Mouse (Mus musculus): Measurements from ENCODE around the gene Nipa1.
"Not testable (repeated sequence)": the region's sequence is repeated elsewhere in the genome, so short reads cannot be mapped to it uniquely, and the experiment has no call there.

Nipa1 gene

GRCm38 (mm10) chr7:56019930-56020253, at the start of gene Nipa1:
Gene Nipa1, minus strand, starts transcription at chr7:56019954.
- in situ Hi-C loops (cut with MboI, MseI): no loop called here

GRCm38 (mm10) chr7:56066634-56067033, 46.9 kb upstream of the Nipa1 start:
- in situ Hi-C loops (cut with MboI, MseI): loop anchor here (10.0 kb wide), 1 partner anchor 232 kb away; no protein-coding TSS in a partner anchor

GRCm38 (mm10) chr7:56066136-56066535, 46.4 kb upstream of the Nipa1 start:
- in situ Hi-C loops (cut with MboI, MseI): loop anchor here (10.0 kb wide), 1 partner anchor 231 kb away; no protein-coding TSS in a partner anchor

GRCm38 (mm10) chr7:56064876-56065275, 45.1 kb upstream of the Nipa1 start:
- in situ Hi-C loops (cut with MboI, MseI): loop anchor here (10.0 kb wide), 1 partner anchor 230 kb away; no protein-coding TSS in a partner anchor

- in situ Hi-C loops (cut with MboI, MseI): no loop called here
These were observed 35.6 kb upstream of the Nipa1 start for GRCm38 (mm10) chr7:56055338-56055737.

- in situ Hi-C loops (cut with MboI, MseI): no loop called here
These were observed 33.2 kb upstream of the Nipa1 start for GRCm38 (mm10) chr7:56052996-56053395.

- in situ Hi-C loops (cut with MboI, MseI): no loop called here
These were observed 30.7 kb upstream of the Nipa1 start for GRCm38 (mm10) chr7:56050487-56050911.

- in situ Hi-C loops (cut with MboI, MseI): loop anchor here (5.0 kb wide), 1 partner anchor 92 kb away; no protein-coding TSS in a partner anchor
These were observed 30.1 kb upstream of the Nipa1 start, which contains the start of gene Herc2 for GRCm38 (mm10) chr7:56049831-56050321. Gene Herc2, plus strand, starts transcription at chr7:56050196.

GRCm38 (mm10) chr7:56047178-56047577, 27.4 kb upstream of the Nipa1 start:
- in situ Hi-C loops (cut with MboI, MseI): loop anchor here (5.0 kb wide), 1 partner anchor 95 kb away; no protein-coding TSS in a partner anchor

- in situ Hi-C loops (cut with MboI, MseI): no loop called here
These were observed 24.5 kb upstream of the Nipa1 start for GRCm38 (mm10) chr7:56044267-56044629.

GRCm38 (mm10) chr7:56043577-56044266, 24.0 kb upstream of the Nipa1 start:
- in situ Hi-C loops (cut with MboI, MseI): no loop called here

GRCm38 (mm10) chr7:56042353-56042752, 22.6 kb upstream of the Nipa1 start:
- in situ Hi-C loops (cut with MboI, MseI): no loop called here

- in situ Hi-C loops (cut with MboI, MseI): no loop called here
These were observed 3.8 kb upstream of the Nipa1 start for GRCm38 (mm10) chr7:56023586-56023985.

- in situ Hi-C loops (cut with MboI, MseI): no loop called here
These were observed 503 bp downstream of the Nipa1 start for GRCm38 (mm10) chr7:56018972-56019929.

GRCm38 (mm10) chr7:56018446-56018971, 1.2 kb downstream of the Nipa1 start:
- in situ Hi-C loops (cut with MboI, MseI): no loop called here

GRCm38 (mm10) chr7:56017761-56018160, 2.0 kb downstream of the Nipa1 start:
- in situ Hi-C loops (cut with MboI, MseI): no loop called here

GRCm38 (mm10) chr7:56015837-56016236, 3.9 kb downstream of the Nipa1 start:
- in situ Hi-C loops (cut with MboI, MseI): no loop called here

GRCm38 (mm10) chr7:56015172-56015571, 4.6 kb downstream of the Nipa1 start:
- in situ Hi-C loops (cut with MboI, MseI): no loop called here

- in situ Hi-C loops (cut with MboI, MseI): not testable (repeated sequence)
These were observed 5.6 kb downstream of the Nipa1 start for GRCm38 (mm10) chr7:56014002-56014702.

- in situ Hi-C loops (cut with MboI, MseI): no loop called here
These were observed 6.3 kb downstream of the Nipa1 start for GRCm38 (mm10) chr7:56013261-56014001.

- in situ Hi-C loops (cut with MboI, MseI): no loop called here
These were observed 8.8 kb downstream of the Nipa1 start for GRCm38 (mm10) chr7:56011018-56011333.

All from T-helper 1 cell (primary cell).